Mouse (Mus musculus): ENCODE measurements around the gene Iqcm. TPM values are rescaled to one million over a fixed set of nuclear protein-coding genes. Genes with fewer than 3 reads are reported as not detected.
"Not testable (repeated sequence)": the region's sequence is repeated elsewhere in the genome, so short reads cannot be mapped to it uniquely, and the experiment has no call there.

Iqcm gene
- not detected in 2 replicates for polyA plus RNA-seq (2012; rRNA removed)

DNA sequence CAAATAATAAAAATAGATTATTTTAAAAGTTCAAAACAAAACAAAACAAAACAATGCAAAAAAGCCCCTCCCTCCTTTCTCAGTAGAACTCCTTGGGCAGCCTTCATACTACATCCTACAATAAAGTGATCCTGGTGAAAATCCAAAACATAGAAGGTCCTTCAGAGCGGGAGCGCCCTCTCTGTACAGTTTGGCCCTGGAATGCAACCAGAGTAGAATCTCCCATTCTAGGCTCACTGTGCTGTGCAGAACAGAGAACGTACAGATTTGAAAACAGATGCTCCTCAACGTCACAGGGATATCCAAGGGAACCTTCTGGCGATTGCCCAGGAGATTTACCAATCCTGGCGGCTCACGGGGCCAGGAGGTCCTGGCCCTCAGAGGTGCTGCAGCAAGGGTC is at the start of gene Iqcm:
Gene Iqcm, plus strand, starts transcription at position 301 of the 400 bp plus-strand sequence.
- WGBS: 93% methylated on average over 7 of the region's 7 CpGs
- no peak within 1 kb of the TSS for H3K27ac ChIP-seq (ENCODE audit: control insufficient read depth, insufficient read depth, low read length)
- no peaks in the 10 kb centered on the region for H3K36me3 ChIP-seq (ENCODE audit: control insufficient read depth, insufficient read depth, low read length)
- H3K27me3 ChIP-seq (ENCODE audit: control insufficient read depth, insufficient read depth, low read length): no peaks in the 10 kb centered on the region
- no peak within 1 kb of the TSS for H3K4me3 ChIP-seq (ENCODE audit: control insufficient read depth, insufficient read depth, low read length)
- no peak for DNase-seq
- H3K4me1 ChIP-seq (replicated peaks; ENCODE audit: control insufficient read depth, insufficient read depth, low read length): no peaks in the 10 kb centered on the region
- TF ChIP-seq CTCF (IDR thresholded peaks at IDR 0.05; ENCODE audit: borderline replicate concordance, control insufficient read depth, extremely low read depth, insufficient read depth, low read length, poor library complexity) (no peak), POLR2A (IDR thresholded peaks at IDR 0.05; ENCODE audit: control insufficient read depth, extremely low read depth, insufficient read depth, low read length, poor library complexity) (no peak)

DNA sequence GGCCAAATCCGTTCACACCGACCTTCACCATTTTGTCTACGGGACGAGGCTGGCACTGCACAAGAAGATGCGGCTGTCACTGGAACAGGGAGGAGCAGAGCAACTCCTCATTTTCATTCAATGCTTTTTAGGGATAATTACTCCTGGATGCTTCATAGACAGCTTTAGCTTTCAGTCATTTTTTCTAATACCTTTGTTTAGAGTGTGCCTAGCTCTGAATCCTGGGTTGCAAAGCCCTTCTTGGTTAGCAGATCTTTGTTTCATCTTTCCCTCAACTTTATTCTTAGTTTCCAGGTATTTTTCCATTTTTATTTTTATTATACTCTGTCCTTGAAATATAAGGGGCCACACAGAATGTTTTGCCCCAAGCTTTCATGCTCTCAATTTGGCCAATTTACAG is 42.0 kb upstream of the Iqcm start, which contains the start of gene Gm10358:
Gene Gm10358, minus strand, starts transcription at position 101 of the 400 bp plus-strand sequence.
- Histone ChIP-seq H3K36me3 (ENCODE audit: control insufficient read depth, insufficient read depth, low read length) (no peaks in the 10 kb centered on the region), H3K27ac (ENCODE audit: control insufficient read depth, insufficient read depth, low read length) (no peak within 1 kb of the TSS), H3K4me3 (ENCODE audit: control insufficient read depth, insufficient read depth, low read length) (no peak within 1 kb of the TSS), H3K4me1 (replicated peaks; ENCODE audit: control insufficient read depth, insufficient read depth, low read length) (no peaks in the 10 kb centered on the region), H3K27me3 (ENCODE audit: control insufficient read depth, insufficient read depth, low read length) (no peaks in the 10 kb centered on the region)
- TF ChIP-seq POLR2A (IDR thresholded peaks at IDR 0.05; ENCODE audit: control insufficient read depth, extremely low read depth, insufficient read depth, low read length, poor library complexity): no peak
- no peak for TF ChIP-seq CTCF (IDR thresholded peaks at IDR 0.05; ENCODE audit: borderline replicate concordance, control insufficient read depth, extremely low read depth, insufficient read depth, low read length, poor library complexity)
- no peak for DNase-seq
- 99% methylated on average over 5 of the region's 5 CpGs for WGBS

DNA sequence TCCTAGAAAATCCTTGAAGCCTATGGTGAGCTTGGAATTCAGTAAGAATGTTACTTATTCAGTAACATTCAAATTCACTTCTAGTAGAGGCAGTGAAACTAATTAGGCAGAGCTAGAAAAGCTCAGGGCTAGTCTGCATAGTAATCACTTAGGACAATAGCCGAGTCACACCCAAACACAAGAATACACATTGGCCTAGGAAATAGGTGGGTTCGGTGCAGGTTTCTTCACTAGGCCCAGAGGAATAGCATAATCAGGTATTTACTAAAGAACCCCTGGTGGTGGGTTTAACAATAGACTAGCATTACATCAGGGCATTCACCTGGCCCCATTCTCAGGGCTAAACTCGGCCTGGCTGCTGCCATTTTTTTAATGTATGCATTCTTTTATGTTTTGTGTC is 32.8 kb upstream of the Iqcm start:
- WGBS: 95% methylated on average over 3 of the region's 3 CpGs
- DNase-seq; H3K4me1 ChIP-seq (replicated peaks; ENCODE audit: control insufficient read depth, insufficient read depth, low read length); H3K27ac ChIP-seq (ENCODE audit: control insufficient read depth, insufficient read depth, low read length); H3K4me3 ChIP-seq (ENCODE audit: control insufficient read depth, insufficient read depth, low read length); H3K27me3 ChIP-seq (ENCODE audit: control insufficient read depth, insufficient read depth, low read length); H3K36me3 ChIP-seq (ENCODE audit: control insufficient read depth, insufficient read depth, low read length): not testable (repeated sequence)

DNA sequence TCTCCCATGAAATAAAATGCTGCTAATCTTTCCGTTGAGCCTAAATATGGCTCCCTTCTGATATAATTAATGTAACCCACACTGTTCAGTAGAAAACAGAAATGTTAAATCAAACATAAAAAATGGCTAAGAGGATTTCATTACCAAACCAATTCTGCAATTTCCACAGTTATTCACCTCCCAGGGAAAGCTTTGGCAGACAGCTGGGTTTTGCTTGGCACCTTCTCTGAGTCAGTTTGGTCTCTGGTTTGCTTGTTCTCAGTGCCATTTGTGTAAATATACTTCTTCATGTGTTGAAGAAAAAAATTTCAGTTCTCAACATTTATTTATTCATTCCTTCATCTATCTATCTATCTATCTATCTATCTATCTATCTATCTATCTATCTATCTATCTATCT is 28.3 kb downstream of the Iqcm start:
- 88% methylated on average over 1 of the region's 1 CpGs for WGBS
- Histone ChIP-seq H3K27me3 (ENCODE audit: control insufficient read depth, insufficient read depth, low read length) (no peaks in the 10 kb centered on the region), H3K36me3 (ENCODE audit: control insufficient read depth, insufficient read depth, low read length) (no peaks in the 10 kb centered on the region), H3K4me3 (ENCODE audit: control insufficient read depth, insufficient read depth, low read length) (no peak overlapping the region), H3K4me1 (replicated peaks; ENCODE audit: control insufficient read depth, insufficient read depth, low read length) (no peaks in the 10 kb centered on the region), H3K27ac (ENCODE audit: control insufficient read depth, insufficient read depth, low read length) (no peak overlapping the region)
- TF ChIP-seq CTCF (IDR thresholded peaks at IDR 0.05; ENCODE audit: borderline replicate concordance, control insufficient read depth, extremely low read depth, insufficient read depth, low read length, poor library complexity) (no peak), POLR2A (IDR thresholded peaks at IDR 0.05; ENCODE audit: control insufficient read depth, extremely low read depth, insufficient read depth, low read length, poor library complexity) (no peak)
- no peak for DNase-seq

DNA sequence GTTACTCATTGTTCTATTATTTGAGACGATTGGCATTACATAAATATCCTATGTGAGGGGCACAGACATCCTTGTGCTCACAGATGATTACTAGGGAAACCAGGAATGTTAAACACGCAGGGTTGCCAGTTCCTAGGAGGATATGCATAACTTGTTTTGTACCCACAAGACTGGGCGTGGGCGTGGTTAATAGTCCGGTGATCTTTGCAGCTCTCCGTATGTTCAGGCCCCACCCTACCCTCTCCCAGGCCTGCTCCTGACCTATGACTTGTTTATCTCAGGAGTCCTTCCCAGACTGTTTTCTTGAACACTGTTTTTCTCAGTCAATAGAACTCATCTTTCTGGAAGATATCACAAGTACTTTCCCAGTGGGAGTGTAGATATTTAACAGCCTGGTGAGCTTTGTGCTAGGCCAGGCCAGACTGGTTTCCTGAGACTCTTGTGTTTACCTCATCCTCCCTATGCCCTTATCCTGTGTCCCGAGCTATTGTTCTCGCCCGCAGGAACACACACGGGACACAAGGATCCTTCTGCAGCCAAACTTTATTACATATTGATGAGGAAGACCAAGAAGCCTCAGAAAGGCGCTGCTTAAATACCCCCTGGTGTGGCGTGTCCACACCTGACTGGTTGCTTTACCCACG is 40.7 kb downstream of the Iqcm start:
- H3K27me3 ChIP-seq (ENCODE audit: control insufficient read depth, insufficient read depth, low read length): no peaks in the 10 kb centered on the region
- TF ChIP-seq POLR2A (IDR thresholded peaks at IDR 0.05; ENCODE audit: control insufficient read depth, extremely low read depth, insufficient read depth, low read length, poor library complexity) (no peak), CTCF (IDR thresholded peaks at IDR 0.05; ENCODE audit: borderline replicate concordance, control insufficient read depth, extremely low read depth, insufficient read depth, low read length, poor library complexity) (no peak)
- 77% methylated on average over 13 of the region's 13 CpGs for WGBS
- no peak for DNase-seq
- H3K36me3 ChIP-seq (ENCODE audit: control insufficient read depth, insufficient read depth, low read length): no peaks in the 10 kb centered on the region
- no peaks in the 10 kb centered on the region for H3K4me1 ChIP-seq (replicated peaks; ENCODE audit: control insufficient read depth, insufficient read depth, low read length)
- H3K27ac ChIP-seq (ENCODE audit: control insufficient read depth, insufficient read depth, low read length): no peak overlapping the region
- H3K4me3 ChIP-seq (ENCODE audit: control insufficient read depth, insufficient read depth, low read length): no peak overlapping the region

DNA sequence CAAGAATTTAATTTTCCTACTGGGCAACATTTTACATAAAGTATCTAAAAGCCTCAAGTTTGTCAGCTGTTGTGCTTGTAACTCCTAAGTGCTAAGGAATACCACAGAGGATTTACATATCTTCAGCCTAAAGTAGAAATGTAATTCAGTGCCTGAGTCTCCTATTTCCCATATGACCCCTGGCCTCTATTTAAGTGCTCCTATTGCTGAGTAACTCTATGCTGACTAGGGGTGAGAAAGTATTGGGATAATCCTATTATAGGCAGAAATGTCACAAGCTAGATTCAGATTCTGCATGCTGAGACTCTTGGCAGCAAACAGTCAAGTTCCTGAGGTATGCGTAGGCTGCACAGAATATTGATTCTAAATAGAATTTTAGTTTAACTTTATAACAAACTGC is 60.8 kb downstream of the Iqcm start:
- no peaks in the 10 kb centered on the region for H3K27me3 ChIP-seq (ENCODE audit: control insufficient read depth, insufficient read depth, low read length)
- WGBS: 88% methylated on average over 1 of the region's 1 CpGs
- no peak for DNase-seq
- no peak overlapping the region for H3K4me3 ChIP-seq (ENCODE audit: control insufficient read depth, insufficient read depth, low read length)
- H3K36me3 ChIP-seq (ENCODE audit: control insufficient read depth, insufficient read depth, low read length): no peaks in the 10 kb centered on the region
- TF ChIP-seq CTCF (IDR thresholded peaks at IDR 0.05; ENCODE audit: borderline replicate concordance, control insufficient read depth, extremely low read depth, insufficient read depth, low read length, poor library complexity) (no peak), POLR2A (IDR thresholded peaks at IDR 0.05; ENCODE audit: control insufficient read depth, extremely low read depth, insufficient read depth, low read length, poor library complexity) (no peak)
- H3K27ac ChIP-seq (ENCODE audit: control insufficient read depth, insufficient read depth, low read length): no peak overlapping the region
- H3K4me1 ChIP-seq (replicated peaks; ENCODE audit: control insufficient read depth, insufficient read depth, low read length): no peaks in the 10 kb centered on the region

DNA sequence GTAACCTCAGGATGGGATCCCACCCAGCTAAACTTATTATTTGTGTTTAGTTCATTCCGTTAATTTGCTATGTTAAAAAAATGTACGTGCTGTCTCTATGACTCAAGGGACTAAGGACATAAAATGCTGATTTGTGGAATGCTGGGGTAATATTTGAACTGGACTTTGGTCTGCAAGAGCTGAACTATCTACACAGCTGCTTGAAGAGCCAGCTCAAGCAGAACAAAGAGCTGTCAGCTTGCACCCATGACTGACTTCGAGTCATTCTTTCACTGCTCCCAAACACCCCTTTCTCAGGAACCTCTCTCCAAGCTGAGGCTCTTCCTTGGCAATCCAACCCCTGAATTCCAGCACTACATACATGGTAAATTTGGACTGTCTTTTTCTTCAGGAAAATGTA is 65.3 kb downstream of the Iqcm start:
- H3K36me3 ChIP-seq (ENCODE audit: control insufficient read depth, insufficient read depth, low read length): no peaks in the 10 kb centered on the region
- no peak overlapping the region for H3K4me3 ChIP-seq (ENCODE audit: control insufficient read depth, insufficient read depth, low read length)
- WGBS: 85% methylated on average over 3 of the region's 3 CpGs
- no peak for TF ChIP-seq POLR2A (IDR thresholded peaks at IDR 0.05; ENCODE audit: control insufficient read depth, extremely low read depth, insufficient read depth, low read length, poor library complexity)
- TF ChIP-seq CTCF (IDR thresholded peaks at IDR 0.05; ENCODE audit: borderline replicate concordance, control insufficient read depth, extremely low read depth, insufficient read depth, low read length, poor library complexity): no peak
- no peak for DNase-seq
- H3K27ac ChIP-seq (ENCODE audit: control insufficient read depth, insufficient read depth, low read length): no peak overlapping the region
- H3K4me1 ChIP-seq (replicated peaks; ENCODE audit: control insufficient read depth, insufficient read depth, low read length): no peaks in the 10 kb centered on the region
- H3K27me3 ChIP-seq (ENCODE audit: control insufficient read depth, insufficient read depth, low read length): no peaks in the 10 kb centered on the region
